Mouse (Mus musculus) heart, embryonic 11.5 days (tissue): Measurements from ENCODE around the gene Tango6. TPM values are rescaled to one million over a fixed set of nuclear protein-coding genes. Genes with fewer than 3 reads are reported as not detected.
"Not testable (repeated sequence)": the region's sequence is repeated elsewhere in the genome, so short reads cannot be mapped to it uniquely, and the experiment has no call there.

ENCODE experiments used
- ATAC-seq: fragments of 200-750 bp; cut with Nextera tagmentation; replicated peaks from 2 replicates; pipeline ENCODE4 v1.8.0; 2017; ENCODE audit warnings: moderate library complexity; ENCODE audit not compliant: insufficient number of reproducible peaks, low FRiP score, low TSS enrichment
- H3K27ac ChIP-seq: fragments of 300-500 bp; sonication (generic); 2 replicates; pipeline ENCODE4 v1.5.1; 2014; ENCODE audit warnings: mild to moderate bottlenecking, low read depth, low read length
- H3K27me3 ChIP-seq: fragments of 300-500 bp; sonication (generic); 2 replicates; pipeline ENCODE4 v1.6.1; 2014; ENCODE audit warnings: mild to moderate bottlenecking, low read length, mixed read lengths; ENCODE audit not compliant: control insufficient read depth, insufficient read depth
- H3K36me3 ChIP-seq: fragments of 300-500 bp; sonication (generic); 2 replicates; pipeline ENCODE4 v1.6.1; 2014; ENCODE audit warnings: mild to moderate bottlenecking, low read length, moderate library complexity, mixed read lengths; ENCODE audit not compliant: control insufficient read depth, insufficient read depth
- H3K4me1 ChIP-seq: fragments of 300-500 bp; sonication (generic); 2 replicates; pipeline ENCODE4 v1.6.1; 2014; ENCODE audit warnings: low read length; ENCODE audit not compliant: control insufficient read depth, insufficient read depth
- H3K4me2 ChIP-seq: fragments of 300-500 bp; sonication (generic); 2 replicates; pipeline ENCODE4 v1.6.1; 2014; ENCODE audit warnings: mild to moderate bottlenecking, moderate library complexity
- H3K4me3 ChIP-seq: fragments of 300-500 bp; sonication (generic); 2 replicates; pipeline ENCODE4 v1.5.1; 2014; ENCODE audit warnings: low read depth, low read length
- H3K9ac ChIP-seq: fragments of 300-500 bp; sonication (generic); 2 replicates; pipeline ENCODE4 v1.6.1; 2014; ENCODE audit warnings: mild to moderate bottlenecking, low read depth, low read length, moderate library complexity
- H3K9me3 ChIP-seq: fragments of 300-500 bp; sonication (generic); replicated peaks from 2 replicates; pipeline ENCODE4 v1.6.1; 2016; ENCODE audit warnings: low read length; ENCODE audit not compliant: control insufficient read depth
- WGBS: fragments of 180-500 bp; shearing (Covaris S2); extraction: QIAGEN DNeasy Blood & Tissue Kit; methylation state at CpG from one replicate; pipeline ENCODE4 v1.1.7; 2014; ENCODE audit not compliant: insufficient replicate concordance; 5-methylcytosine and 5-hydroxymethylcytosine counted together
- polyA plus RNA-seq: library from polyadenylated mRNA; unstranded; fragments of >200 nt; fragmentation: Nextera tagmentation; extraction: Ambion mirVana; gene quantifications from 2 replicates; pipeline ENCODE4 v1.2.1, GENCODE M21; 2014

Gene Tango6
- polyA plus RNA-seq, 1 experiment from 2014 or later: 5.9 TPM

- WGBS: 1% methylated on average over 63 of the region's 63 CpGs
- Histone ChIP-seq H3K9ac (peak overlapping the region; percentile 69), H3K4me1 (peaks cover 20% of the 10 kb centered on the region), H3K27ac (no peak overlapping the region), H3K36me3 (peaks cover 5% of the 10 kb centered on the region; the same call in 1 of the 2 replicates), H3K9me3 (no peaks in the 10 kb centered on the region), H3K27me3 (peaks cover 58% of the 10 kb centered on the region), H3K4me2 (peak overlapping the region; percentile 99), H3K4me3 (peak overlapping the region; percentile 64)
- ATAC-seq: peak; percentile 19; the same call in 1 of the 2 replicates
These were observed 187.9 kb downstream of the Tango6 start for GRCm38 (mm10) chr8:106870537-106871327.

GRCm38 (mm10) chr8:106871328-106871926 lies 188.6 kb downstream of the Tango6 start:
- peak overlapping the region; percentile 64 for H3K4me3 ChIP-seq
- H3K4me1 ChIP-seq: peaks cover 23% of the 10 kb centered on the region
- H3K27ac ChIP-seq: no peak overlapping the region
- H3K36me3 ChIP-seq: peaks cover 5% of the 10 kb centered on the region; the same call in 1 of the 2 replicates
- WGBS: 2% methylated on average over 15 of the region's 15 CpGs
- no peaks in the 10 kb centered on the region for H3K9me3 ChIP-seq
- peak overlapping the region; percentile 69 for H3K9ac ChIP-seq
- H3K4me2 ChIP-seq: peak overlapping the region; percentile 99
- 0 out of 2 replicates have a peak, but pooled peaks have one; percentile 3 for ATAC-seq
- peaks cover 58% of the 10 kb centered on the region for H3K27me3 ChIP-seq

- H3K27ac ChIP-seq: no peak overlapping the region
- peak; percentile 50 for ATAC-seq
- WGBS: 2% methylated on average over 21 of the region's 22 CpGs
- H3K4me2 ChIP-seq: peak overlapping the region; percentile 99
- H3K4me1 ChIP-seq: peaks cover 25% of the 10 kb centered on the region
- H3K9ac ChIP-seq: peak overlapping the region; percentile 63; the same call in 1 of the 2 replicates
- H3K27me3 ChIP-seq: peaks cover 58% of the 10 kb centered on the region
- peaks cover 8% of the 10 kb centered on the region; the same call in 1 of the 2 replicates for H3K36me3 ChIP-seq
- H3K9me3 ChIP-seq: no peaks in the 10 kb centered on the region
- peak overlapping the region; percentile 64 for H3K4me3 ChIP-seq
These were observed 189.1 kb downstream of the Tango6 start for GRCm38 (mm10) chr8:106871931-106872371.

GRCm38 (mm10) chr8:106872454-106873034 lies 189.7 kb downstream of the Tango6 start:
- 14% methylated on average over 8 of the region's 8 CpGs for whole genome bisulfite sequencing

GRCm38 (mm10) chr8:106880121-106880707 lies 197.3 kb downstream of the Tango6 start:
- WGBS: 89% methylated on average over 8 of the region's 8 CpGs
- H3K27me3 ChIP-seq: no peaks in the 10 kb centered on the region
- 0 out of 2 replicates have a peak, but pooled peaks cover 5% of the 10 kb centered on the region for H3K4me1 ChIP-seq
- peaks cover 17% of the 10 kb centered on the region for H3K36me3 ChIP-seq
- H3K4me3 ChIP-seq: no peak overlapping the region
- H3K4me2 ChIP-seq: no peak overlapping the region
- no peak for ATAC-seq
- no peak overlapping the region for H3K27ac ChIP-seq
- H3K9ac ChIP-seq: no peak overlapping the region
- H3K9me3 ChIP-seq: no peaks in the 10 kb centered on the region

More at GRCm38 (mm10) chr8:106872454-106873034, 189.7 kb downstream of the Tango6 start:
- ATAC-seq: no peak
- Histone ChIP-seq H3K9ac (peak overlapping the region; percentile 63; the same call in 1 of the 2 replicates), H3K27ac (no peak overlapping the region), H3K36me3 (peaks cover 10% of the 10 kb centered on the region; the same call in 1 of the 2 replicates), H3K27me3 (peaks cover 58% of the 10 kb centered on the region), H3K4me2 (peak overlapping the region; percentile 99), H3K4me1 (peaks cover 25% of the 10 kb centered on the region), H3K4me3 (peak overlapping the region; percentile 64), H3K9me3 (no peaks in the 10 kb centered on the region)

- H3K9ac ChIP-seq, H3K4me2 ChIP-seq, ATAC-seq, H3K27me3 ChIP-seq, H3K4me3 ChIP-seq, H3K9me3 ChIP-seq, H3K4me1 ChIP-seq, H3K27ac ChIP-seq: not testable (repeated sequence)
- WGBS: 93% methylated on average over 11 of the region's 11 CpGs
- peaks cover 27% of the 10 kb centered on the region for H3K36me3 ChIP-seq
These were observed 201.2 kb downstream of the Tango6 start for GRCm38 (mm10) chr8:106884094-106884493.

GRCm38 (mm10) chr8:106884826-106885400 lies 202.0 kb downstream of the Tango6 start:
- WGBS: 93% methylated on average over 4 of the region's 4 CpGs
- ATAC-seq: not testable (repeated sequence)
- H3K36me3 ChIP-seq: peaks cover 24% of the 10 kb centered on the region

More at GRCm38 (mm10) chr8:106884826-106885400, 202.0 kb downstream of the Tango6 start:
- not testable (repeated sequence) for H3K4me1 ChIP-seq, H3K4me3 ChIP-seq, H3K27me3 ChIP-seq, H3K27ac ChIP-seq, H3K9me3 ChIP-seq, H3K4me2 ChIP-seq, H3K9ac ChIP-seq
